Mouse (Mus musculus) urinary bladder, postnatal 36 days (tissue): Measurements from ENCODE around the gene Atxn10.
"Not testable (repeated sequence)": the region's sequence is repeated elsewhere in the genome, so short reads cannot be mapped to it uniquely, and the experiment has no call there.

Experiments
- DNase-seq, 2 experiments: peaks; one replicate each; pipeline ENCODE4 v3.0.0; 2022; ENCODE audit warnings: low spot score in 2 of 2, mixed read lengths in 1 of 2

The Atxn10 gene

GRCm38 (mm10) chr15:85335671-85336300 is at the start of gene Atxn10:
Gene Atxn10 (plus strand): TSS chr15:85336245.
- no peak for DNase-seq

- no peak for DNase-seq
Measured at GRCm38 (mm10) chr15:85294632-85295031, 41.4 kb upstream of the Atxn10 start.

- DNase-seq, result no peak
Measured at GRCm38 (mm10) chr15:85295544-85295943, 40.5 kb upstream of the Atxn10 start.

GRCm38 (mm10) chr15:85295977-85296376 is 40.1 kb upstream of the Atxn10 start:
- no peak for DNase-seq

- DNase-seq, result no peak
Measured at GRCm38 (mm10) chr15:85296538-85296937, 39.5 kb upstream of the Atxn10 start.

- DNase-seq, result no peak
Measured at GRCm38 (mm10) chr15:85298167-85298781, 37.8 kb upstream of the Atxn10 start.

- DNase-seq, result no peak
Measured at GRCm38 (mm10) chr15:85298946-85299345, 37.1 kb upstream of the Atxn10 start.

- no peak for DNase-seq
Measured at GRCm38 (mm10) chr15:85303241-85303640, 32.8 kb upstream of the Atxn10 start.

- DNase-seq, result no peak
Measured at GRCm38 (mm10) chr15:85303976-85304375, 32.1 kb upstream of the Atxn10 start.

GRCm38 (mm10) chr15:85307061-85307660 is 28.9 kb upstream of the Atxn10 start:
- no peak for DNase-seq

GRCm38 (mm10) chr15:85311058-85311657 is 24.9 kb upstream of the Atxn10 start:
- no peak for DNase-seq

- DNase-seq, result peak; percentile 60 to 79
Measured at GRCm38 (mm10) chr15:85315378-85316025, 20.5 kb upstream of the Atxn10 start.

- DNase-seq, result no peak
Measured at GRCm38 (mm10) chr15:85316342-85317140, 19.5 kb upstream of the Atxn10 start.

- DNase-seq, result no peak
Measured at GRCm38 (mm10) chr15:85319924-85320668, 15.9 kb upstream of the Atxn10 start.

- no peak for DNase-seq
Measured at GRCm38 (mm10) chr15:85323214-85323613, 12.8 kb upstream of the Atxn10 start.

- no peak for DNase-seq
Measured at GRCm38 (mm10) chr15:85324426-85324825, 11.6 kb upstream of the Atxn10 start.

- DNase-seq, result no peak
Measured at GRCm38 (mm10) chr15:85327808-85328207, 8.2 kb upstream of the Atxn10 start.

GRCm38 (mm10) chr15:85328455-85328854 is 7.6 kb upstream of the Atxn10 start:
- DNase-seq, result not testable (repeated sequence)

GRCm38 (mm10) chr15:85329096-85329495 is 6.9 kb upstream of the Atxn10 start:
- no peak for DNase-seq

- no peak for DNase-seq
Measured at GRCm38 (mm10) chr15:85330024-85330423, 6.0 kb upstream of the Atxn10 start.

GRCm38 (mm10) chr15:85333511-85333910 is 2.5 kb upstream of the Atxn10 start:
- DNase-seq, result not testable (repeated sequence)
